Mouse (Mus musculus): ENCODE measurements at regions not wholly inside any gene's neighbourhood (a gene's known extent, or its start where the extent isn't known, plus 50 kb on each side); places are given as distances from the start of the nearest gene placed in this dataset.

- DNase-seq = no peak
Observed at GRCm38 (mm10) chr11:6923917-6924316, 86.5 kb upstream of the Gm11983 start.

DNA sequence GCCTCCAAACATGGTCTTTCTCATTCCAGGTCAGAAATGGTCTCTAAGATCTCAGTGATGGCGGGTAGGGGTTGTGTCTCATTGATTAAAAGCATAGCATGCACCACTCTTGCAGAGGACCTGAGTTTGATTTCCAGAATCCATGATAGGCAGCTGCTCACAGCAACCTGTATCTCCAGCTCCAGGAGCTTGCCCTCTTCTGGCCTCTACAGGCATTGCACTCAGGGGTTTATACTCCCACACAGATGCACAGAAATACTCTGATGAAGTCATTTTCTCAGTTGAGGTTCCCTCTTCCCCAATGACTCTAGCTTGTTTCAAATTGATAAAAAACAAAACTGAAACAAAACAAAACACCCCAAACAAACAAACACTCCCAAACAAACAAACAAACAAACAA is 81.1 kb upstream of the Gm11983 start:
- DNase-seq = no peak

DNA sequence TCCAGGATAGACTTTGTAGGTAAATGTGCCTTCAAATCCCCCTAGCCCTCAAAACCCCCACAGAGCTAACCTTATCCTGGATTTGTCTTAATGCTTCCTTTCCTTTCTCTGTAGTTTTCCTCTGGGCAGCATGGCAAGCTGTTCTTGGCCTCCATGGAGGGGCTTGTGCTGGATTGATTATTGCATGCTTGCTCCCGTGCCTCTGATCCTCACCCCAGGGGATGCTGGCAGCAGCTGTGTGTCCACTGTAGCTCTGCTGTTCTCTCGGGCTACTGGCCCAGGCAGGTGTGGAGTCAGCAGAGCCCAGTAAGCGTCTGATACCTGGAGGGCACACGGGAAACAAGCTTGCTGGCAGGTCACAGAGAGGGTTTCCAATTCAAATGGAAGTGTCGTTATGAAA is 68.2 kb upstream of the Gm11983 start:
- no peak for DNase-seq

GRCm38 (mm10) chr11:6902991-6903390 is 65.5 kb upstream of the Gm11983 start:
- peak in 1 of 2 experiments; percentile 13 for DNase-seq

GRCm38 (mm10) chr11:6902271-6902670 is 64.8 kb upstream of the Gm11983 start:
- DNase-seq = no peak

GRCm38 (mm10) chr11:6900769-6901481 is 63.5 kb upstream of the Gm11983 start:
- DNase-seq = no peak

DNA sequence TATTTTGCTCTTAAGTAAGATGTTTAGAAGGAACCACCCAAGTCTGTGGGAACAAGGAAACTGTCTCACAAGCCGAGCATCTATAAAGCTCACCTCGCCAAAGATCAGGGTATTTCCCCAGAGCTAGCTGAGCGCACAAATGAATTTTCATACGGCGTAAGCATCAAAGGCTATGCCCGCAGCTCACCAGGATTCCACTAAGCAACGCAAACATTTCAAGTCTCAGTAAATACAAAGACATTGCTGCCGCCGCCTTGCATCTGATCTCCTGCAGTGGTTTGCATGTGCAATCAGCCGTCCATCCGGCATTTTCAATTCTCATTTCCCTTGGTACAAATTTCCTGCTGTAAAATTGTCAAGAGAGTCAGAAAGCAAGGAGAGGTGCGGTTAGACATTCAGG is 62.9 kb upstream of the Gm11983 start:
- DNase-seq = no peak

DNA sequence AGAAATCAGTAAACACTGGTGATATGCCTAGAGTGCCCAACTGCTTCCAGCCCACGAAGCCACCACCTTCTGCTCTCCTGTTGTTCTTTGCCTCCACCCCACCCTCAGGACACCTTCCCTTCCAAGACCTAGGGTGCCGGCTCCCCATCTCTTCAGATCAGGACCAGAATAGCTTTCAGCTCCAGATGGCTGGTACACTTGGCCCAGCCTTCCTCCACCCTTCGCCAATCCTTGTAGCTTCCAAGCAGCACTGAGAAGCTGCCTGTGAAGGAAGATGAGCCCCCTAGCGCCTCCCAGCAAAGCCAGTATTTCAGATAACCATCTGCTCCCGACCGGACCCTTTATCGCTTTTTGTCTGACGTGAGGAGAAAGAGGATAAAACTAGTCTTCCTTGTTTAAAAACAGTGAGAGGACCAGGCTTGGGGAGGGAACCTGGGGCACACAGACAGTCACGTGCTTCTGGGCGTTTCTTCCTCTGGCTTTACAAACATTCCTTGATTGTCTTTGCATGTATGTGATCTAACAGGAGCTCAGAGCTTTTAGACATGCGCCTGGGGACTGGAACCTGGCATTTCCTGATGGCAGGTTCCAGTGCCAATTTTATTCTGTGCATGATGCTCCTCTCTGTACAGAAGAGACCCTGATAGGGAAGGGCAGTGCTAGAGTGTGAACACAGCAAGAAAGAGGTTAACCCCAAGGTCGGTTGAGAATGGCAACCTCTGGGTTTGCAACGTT is 62.0 kb upstream of the Gm11983 start:
- DNase-seq = no peak

DNA sequence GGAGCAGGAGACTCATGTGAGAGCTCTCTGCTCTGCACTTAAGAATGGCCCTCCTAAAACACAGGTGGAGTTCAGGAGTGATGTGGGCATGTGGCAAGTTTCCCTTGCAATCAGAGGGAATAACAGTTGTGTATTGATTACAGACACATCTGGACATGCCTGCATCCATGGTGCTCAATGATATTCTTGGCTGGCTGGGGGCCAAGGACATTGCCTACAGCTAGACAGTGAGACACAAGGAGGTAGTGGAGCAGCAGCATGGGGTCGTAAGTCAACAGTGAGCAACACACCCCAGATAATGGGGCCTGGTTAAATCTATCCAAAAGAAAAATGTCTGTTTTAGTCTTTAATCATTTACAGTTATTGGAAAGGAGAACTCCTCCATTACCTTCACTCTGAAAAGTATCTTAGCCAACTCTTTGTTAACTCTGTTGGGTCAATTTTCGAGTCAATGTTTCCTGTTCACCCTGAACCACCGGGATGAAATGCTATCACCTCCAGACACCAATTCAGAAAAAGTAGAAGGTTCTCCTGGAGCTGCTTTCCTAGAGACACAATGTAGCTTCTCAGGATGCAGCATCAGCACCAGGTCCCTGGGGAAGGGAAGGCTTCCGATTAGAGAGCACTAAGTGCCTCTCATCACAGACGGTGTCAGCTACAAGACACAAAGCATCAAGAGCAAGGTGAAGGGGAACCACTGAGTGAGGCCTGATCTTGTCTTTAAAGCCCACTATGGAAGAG is 61.1 kb upstream of the Gm11983 start:
- DNase-seq = no peak

DNA sequence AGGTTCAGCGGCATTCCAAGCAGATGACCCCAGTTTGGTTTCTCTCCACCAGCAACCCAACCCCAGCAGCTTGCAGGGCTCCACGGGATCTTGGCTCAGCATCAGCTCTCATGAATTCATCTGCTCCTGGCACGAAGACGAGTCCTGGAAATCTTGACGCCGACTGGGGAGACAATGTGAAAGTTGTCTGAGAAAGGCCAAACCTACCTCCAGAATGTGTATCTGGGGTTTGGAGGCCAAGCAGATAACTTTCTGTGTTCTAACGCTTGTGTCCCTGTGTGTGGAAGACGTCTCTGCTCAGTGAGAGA is 58.3 kb upstream of the Gm11983 start:
- no peak for DNase-seq

GRCm38 (mm10) chr11:6894911-6895785 is 57.7 kb upstream of the Gm11983 start:
- no peak for DNase-seq

DNA sequence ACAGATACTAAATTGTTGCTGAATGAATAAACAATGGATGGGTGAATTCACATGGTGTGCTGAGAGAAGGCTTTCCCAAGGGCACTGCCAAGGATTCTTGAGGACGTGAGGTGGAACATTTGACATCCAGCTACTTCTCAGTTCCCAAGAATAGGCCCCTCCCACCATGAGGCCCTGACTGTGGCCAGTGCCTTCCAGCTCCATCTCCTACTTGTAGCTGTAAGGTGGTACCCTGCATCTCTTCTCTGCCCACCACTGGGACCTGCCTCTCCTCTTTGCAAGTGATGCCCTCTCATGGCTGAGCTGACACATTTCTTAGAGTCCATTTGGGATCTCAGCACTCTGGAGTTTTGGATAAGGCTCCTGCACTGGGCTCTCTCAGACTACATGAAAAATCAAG is 56.3 kb upstream of the Gm11983 start:
- no peak for DNase-seq

DNA sequence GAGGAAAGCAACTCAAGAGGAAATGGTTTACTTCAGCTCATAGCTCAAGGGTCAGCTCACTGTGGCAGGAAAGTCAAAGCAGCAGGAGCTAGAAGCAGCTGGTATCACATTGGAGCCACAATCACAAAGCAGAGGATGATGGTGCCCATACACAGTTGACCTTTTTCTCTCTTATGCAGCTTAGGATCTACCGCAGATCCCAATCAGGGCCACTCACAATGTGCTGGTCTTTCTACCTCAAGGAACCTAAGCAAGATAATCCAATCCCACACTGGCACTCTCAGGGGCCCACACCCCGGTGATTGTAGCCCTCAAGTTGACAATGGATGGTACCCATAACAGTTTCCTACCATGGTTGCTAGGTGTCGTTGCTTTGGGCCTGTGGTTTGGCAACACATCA is 55.6 kb upstream of the Gm11983 start:
- no peak for DNase-seq

GRCm38 (mm10) chr11:6890450-6890849 is 53.0 kb upstream of the Gm11983 start:
- DNase-seq = no peak

DNA sequence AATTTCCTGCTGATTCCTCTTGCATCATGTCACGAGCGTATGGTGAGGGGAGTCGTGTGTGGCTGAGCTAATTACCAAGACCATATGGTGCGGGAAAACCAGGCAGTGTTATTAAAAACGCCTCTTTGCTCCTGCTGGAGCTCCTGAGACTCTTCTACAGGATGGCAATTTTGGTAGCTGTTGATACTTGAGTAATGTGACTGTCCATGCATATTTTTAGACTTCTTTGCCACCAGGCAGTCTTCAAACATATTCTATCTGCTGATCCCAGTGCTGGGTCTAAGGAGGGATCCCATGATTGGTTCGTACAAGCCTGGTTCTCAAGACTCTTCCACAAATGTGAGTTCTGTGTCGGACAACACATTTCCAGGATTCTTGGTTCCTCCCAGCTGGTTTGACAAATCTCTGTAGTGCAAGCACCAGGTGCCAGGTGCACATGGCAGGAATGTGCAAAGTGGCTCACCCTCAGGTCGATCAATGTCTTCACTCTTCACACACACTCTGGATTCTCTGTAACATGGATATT is 52.3 kb upstream of the Gm11983 start:
- no peak for DNase-seq

GRCm38 (mm10) chr11:6889120-6889519 is 51.7 kb upstream of the Gm11983 start:
- DNase-seq = no peak

All from heart, adult 18-20 months (tissue).